Mouse (Mus musculus): ENCODE measurements around the gene Zfp831. TPM values are rescaled to one million over a fixed set of nuclear protein-coding genes. Genes with fewer than 3 reads are reported as not detected.

Zfp831 gene
- polyA plus RNA-seq, 1 experiment = 0.34 TPM

- no peaks in the 10 kb centered on the region for H3K27me3 ChIP-seq (replicated peaks; ENCODE audit: control insufficient read depth, insufficient read depth, low read length)
- no peak overlapping the region for H3K4me3 ChIP-seq (ENCODE audit: insufficient read depth, low read depth, low read length)
- no peak for DNase-seq
- TF ChIP-seq CTCF (conservative IDR thresholded peaks at IDR 0.05; ENCODE audit: insufficient read depth, insufficient read length, low read depth, low read length) = no peak
- H3K4me1 ChIP-seq (ENCODE audit: control insufficient read depth, insufficient read depth, low read length) = no peaks in the 10 kb centered on the region
- no peak overlapping the region for H3K27ac ChIP-seq (ENCODE audit: insufficient read depth, low read depth, low read length)
- H3K36me3 ChIP-seq (ENCODE audit: control insufficient read depth, insufficient read depth, low read length) = no peaks in the 10 kb centered on the region
- 93% methylated on average over 1 of the region's 1 CpGs for WGBS
Measured at GRCm38 (mm10) chr2:174662593-174662992, 19.3 kb downstream of the Zfp831 start.

GRCm38 (mm10) chr2:174665404-174665803 is 22.1 kb downstream of the Zfp831 start:
- WGBS = 59% methylated on average over 5 of the region's 5 CpGs
- DNase-seq = no peak
- H3K27me3 ChIP-seq (replicated peaks; ENCODE audit: control insufficient read depth, insufficient read depth, low read length) = no peaks in the 10 kb centered on the region
- H3K4me3 ChIP-seq (ENCODE audit: insufficient read depth, low read depth, low read length) = no peak overlapping the region
- H3K4me1 ChIP-seq (ENCODE audit: control insufficient read depth, insufficient read depth, low read length) = no peaks in the 10 kb centered on the region
- H3K36me3 ChIP-seq (ENCODE audit: control insufficient read depth, insufficient read depth, low read length) = no peaks in the 10 kb centered on the region
- no peak overlapping the region for H3K27ac ChIP-seq (ENCODE audit: insufficient read depth, low read depth, low read length)
- TF ChIP-seq CTCF (conservative IDR thresholded peaks at IDR 0.05; ENCODE audit: insufficient read depth, insufficient read length, low read depth, low read length) = no peak
- no peak for TF ChIP-seq POLR2A (IDR thresholded peaks at IDR 0.05; ENCODE audit: low read depth, low read length)

GRCm38 (mm10) chr2:174668806-174669205 is 25.5 kb downstream of the Zfp831 start:
- DNase-seq = no peak
- WGBS = 63% methylated on average over 3 of the region's 3 CpGs
- Histone ChIP-seq H3K4me1 (ENCODE audit: control insufficient read depth, insufficient read depth, low read length) (no peaks in the 10 kb centered on the region), H3K36me3 (ENCODE audit: control insufficient read depth, insufficient read depth, low read length) (no peaks in the 10 kb centered on the region), H3K27ac (ENCODE audit: insufficient read depth, low read depth, low read length) (no peak overlapping the region), H3K27me3 (replicated peaks; ENCODE audit: control insufficient read depth, insufficient read depth, low read length) (no peaks in the 10 kb centered on the region), H3K4me3 (ENCODE audit: insufficient read depth, low read depth, low read length) (no peak overlapping the region)
- no peak for TF ChIP-seq CTCF (conservative IDR thresholded peaks at IDR 0.05; ENCODE audit: insufficient read depth, insufficient read length, low read depth, low read length)
- TF ChIP-seq POLR2A (IDR thresholded peaks at IDR 0.05; ENCODE audit: low read depth, low read length) = no peak

- peak overlapping the region; percentile 54 for H3K4me3 ChIP-seq (ENCODE audit: insufficient read depth, low read depth, low read length)
- no peaks in the 10 kb centered on the region for H3K27me3 ChIP-seq (replicated peaks; ENCODE audit: control insufficient read depth, insufficient read depth, low read length)
- no peaks in the 10 kb centered on the region for H3K4me1 ChIP-seq (ENCODE audit: control insufficient read depth, insufficient read depth, low read length)
- H3K27ac ChIP-seq (ENCODE audit: insufficient read depth, low read depth, low read length) = no peak overlapping the region
- 44% methylated on average over 11 of the region's 11 CpGs for WGBS
- peak; percentile 24 for DNase-seq
- H3K36me3 ChIP-seq (ENCODE audit: control insufficient read depth, insufficient read depth, low read length) = no peaks in the 10 kb centered on the region
- no peak for TF ChIP-seq POLR2A (IDR thresholded peaks at IDR 0.05; ENCODE audit: low read depth, low read length)
- TF ChIP-seq CTCF (conservative IDR thresholded peaks at IDR 0.05; ENCODE audit: insufficient read depth, insufficient read length, low read depth, low read length) = peak; percentile 47
Measured at GRCm38 (mm10) chr2:174672506-174673190, 29.3 kb downstream of the Zfp831 start.

- H3K27ac ChIP-seq (ENCODE audit: insufficient read depth, low read depth, low read length) = 0 out of 2 replicates have a peak overlapping the region, but pooled peaks have one; percentile 34
- peak overlapping the region; percentile 54 for H3K4me3 ChIP-seq (ENCODE audit: insufficient read depth, low read depth, low read length)
- no peaks in the 10 kb centered on the region for H3K27me3 ChIP-seq (replicated peaks; ENCODE audit: control insufficient read depth, insufficient read depth, low read length)
- peak; percentile 89 for DNase-seq
- 2% methylated on average over 25 of the region's 25 CpGs for WGBS
- no peaks in the 10 kb centered on the region for H3K4me1 ChIP-seq (ENCODE audit: control insufficient read depth, insufficient read depth, low read length)
- TF ChIP-seq CTCF (conservative IDR thresholded peaks at IDR 0.05; ENCODE audit: insufficient read depth, insufficient read length, low read depth, low read length) (peak; percentile 79), POLR2A (IDR thresholded peaks at IDR 0.05; ENCODE audit: low read depth, low read length) (no peak)
- no peaks in the 10 kb centered on the region for H3K36me3 ChIP-seq (ENCODE audit: control insufficient read depth, insufficient read depth, low read length)
Measured at GRCm38 (mm10) chr2:174673592-174674286, 30.4 kb downstream of the Zfp831 start.

- no peak overlapping the region for H3K27ac ChIP-seq (ENCODE audit: insufficient read depth, low read depth, low read length)
- H3K36me3 ChIP-seq (ENCODE audit: control insufficient read depth, insufficient read depth, low read length) = no peaks in the 10 kb centered on the region
- H3K27me3 ChIP-seq (replicated peaks; ENCODE audit: control insufficient read depth, insufficient read depth, low read length) = no peaks in the 10 kb centered on the region
- no peak overlapping the region for H3K4me3 ChIP-seq (ENCODE audit: insufficient read depth, low read depth, low read length)
- WGBS = 8% methylated on average over 16 of the region's 16 CpGs
- no peak for DNase-seq
- TF ChIP-seq CTCF (conservative IDR thresholded peaks at IDR 0.05; ENCODE audit: insufficient read depth, insufficient read length, low read depth, low read length) = no peak
- TF ChIP-seq POLR2A (IDR thresholded peaks at IDR 0.05; ENCODE audit: low read depth, low read length) = no peak
- no peaks in the 10 kb centered on the region for H3K4me1 ChIP-seq (ENCODE audit: control insufficient read depth, insufficient read depth, low read length)
Measured at GRCm38 (mm10) chr2:174674287-174675045, 31.1 kb downstream of the Zfp831 start.

- DNase-seq = peak; percentile 76
- Histone ChIP-seq H3K4me3 (ENCODE audit: insufficient read depth, low read depth, low read length) (no peak overlapping the region), H3K27me3 (replicated peaks; ENCODE audit: control insufficient read depth, insufficient read depth, low read length) (no peaks in the 10 kb centered on the region), H3K27ac (ENCODE audit: insufficient read depth, low read depth, low read length) (no peak overlapping the region), H3K36me3 (ENCODE audit: control insufficient read depth, insufficient read depth, low read length) (no peaks in the 10 kb centered on the region), H3K4me1 (ENCODE audit: control insufficient read depth, insufficient read depth, low read length) (no peaks in the 10 kb centered on the region)
- WGBS = 13% methylated on average over 9 of the region's 9 CpGs
- TF ChIP-seq POLR2A (IDR thresholded peaks at IDR 0.05; ENCODE audit: low read depth, low read length) (no peak), CTCF (conservative IDR thresholded peaks at IDR 0.05; ENCODE audit: insufficient read depth, insufficient read length, low read depth, low read length) (peak; percentile 91)
Measured at GRCm38 (mm10) chr2:174675642-174676041, 32.3 kb downstream of the Zfp831 start.

Data from kidney, adult 2 months (tissue).